Mouse (Mus musculus): ENCODE data around the gene Apela. TPM values are rescaled to one million over a fixed set of nuclear protein-coding genes. Genes with fewer than 3 reads are reported as not detected.

Apela gene
- total and polyA plus RNA-seq, 3 experiments: not detected

DNA sequence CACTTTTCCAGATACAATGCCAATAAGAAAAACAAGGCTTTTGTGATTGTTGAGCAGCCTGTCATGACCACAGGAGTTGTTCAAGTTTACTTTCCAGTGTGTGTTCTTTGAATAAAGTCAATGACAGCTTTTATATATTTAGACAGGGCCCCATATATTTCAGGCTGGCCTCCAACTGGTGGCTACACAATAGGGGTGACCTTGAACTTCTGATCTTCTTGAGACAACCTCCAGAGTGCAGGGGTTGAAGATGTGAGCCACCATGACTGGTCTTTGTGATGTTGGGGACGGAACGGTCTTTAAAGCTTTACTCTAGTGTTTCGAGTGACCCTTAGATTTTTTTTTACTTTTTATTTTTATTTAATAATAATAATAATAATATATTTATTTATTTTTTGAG is 28.5 kb upstream of the Apela start:
- Histone ChIP-seq H3K4me3 (replicated peaks in 1 of 3; ENCODE audit: low read depth in 2 of 3, low read length in 2 of 3, poor library complexity in 1 of 3) (no peak overlapping the region), H3K27me3 (replicated peaks) (no peaks in the 10 kb centered on the region), H3K36me3 (replicated peaks in 1 of 2; ENCODE audit: control insufficient read depth in 1 of 2, insufficient read depth in 1 of 2, low read length in 1 of 2) (no peaks in the 10 kb centered on the region), H3K27ac (ENCODE audit: insufficient read depth, low read depth) (no peak overlapping the region), H3K79me2 (replicated peaks; ENCODE audit: control insufficient read depth, extremely low read depth, insufficient read depth, poor library complexity, severe bottlenecking) (no peaks in the 10 kb centered on the region), H3K9me3 (replicated peaks; ENCODE audit: low read length) (no peaks in the 10 kb centered on the region), H3K4me2 (ENCODE audit: insufficient read depth, low read depth, poor library complexity, severe bottlenecking) (no peak overlapping the region), H3K9ac (ENCODE audit: insufficient read depth, low read depth) (no peak overlapping the region), H3K4me1 (ENCODE audit: control insufficient read depth in 1 of 2, insufficient read depth in 2 of 2) (peaks cover 0 to 8% of the 10 kb centered on the region in 2 experiments; a peak in 1 of 4 replicates)
- TF ChIP-seq ZKSCAN1 (IDR thresholded peaks at IDR 0.05; ENCODE audit: borderline replicate concordance, low read depth, low read length): no peak
- TF ChIP-seq SIN3A (IDR thresholded peaks at IDR 0.05; ENCODE audit: low read length): no peak
- TF ChIP-seq MEF2A (IDR thresholded peaks at IDR 0.05; ENCODE audit: borderline replicate concordance, low read depth, low read length): no peak
- TF ChIP-seq JUN (IDR thresholded peaks at IDR 0.05; ENCODE audit: insufficient read depth, low read depth, low read length): no peak
- TF ChIP-seq SMC3 (IDR thresholded peaks at IDR 0.05; ENCODE audit: low read depth, low read length): no peak
- TF ChIP-seq NELFE (IDR thresholded peaks at IDR 0.05; ENCODE audit: low read depth, low read length): no peak
- TF ChIP-seq UBTF (IDR thresholded peaks at IDR 0.05; ENCODE audit: low read depth, low read length): no peak
- TF ChIP-seq NRF1 (IDR thresholded peaks at IDR 0.05; ENCODE audit: low read depth, low read length): no peak
- no peak for TF ChIP-seq KAT2A (IDR thresholded peaks at IDR 0.05; ENCODE audit: insufficient replicate concordance, low read length)
- TF ChIP-seq POLR2A (IDR thresholded peaks at IDR 0.05; ENCODE audit: low read depth, low read length): no peak
- DNase-seq (ENCODE audit: extremely low read depth): no peak
- dilution Hi-C loops (cut with MboI; ENCODE audit: extremely low pct_ligation_motif_present, extremely low pct_unique_long_range_greater_than_20kb, low sequenced_read_pairs): no loop called here
- in situ Hi-C loops (cut with MboI; ENCODE audit: low pct_ligation_motif_present, low pct_unique_long_range_greater_than_20kb, low sequenced_read_pairs): no loop called here

DNA sequence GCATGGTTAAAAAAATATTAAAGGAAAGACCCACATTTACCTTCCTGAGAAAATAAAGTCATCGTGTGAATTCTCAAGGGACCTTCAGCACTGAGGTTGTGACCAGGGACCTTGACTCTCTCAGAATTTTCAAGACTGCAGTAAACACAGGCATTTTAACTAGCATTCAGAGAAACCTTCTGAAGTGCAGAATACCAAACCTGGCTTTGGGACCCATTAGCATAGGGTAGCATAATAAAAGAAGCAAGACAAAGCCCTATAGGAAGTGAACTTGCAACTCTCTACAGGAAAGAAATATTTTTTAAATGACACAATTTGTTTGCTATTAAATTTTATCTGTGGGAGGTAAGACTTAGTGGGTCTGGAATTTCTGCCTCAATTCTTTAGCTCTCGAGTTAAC is 26.9 kb upstream of the Apela start:
- H3K4me1 ChIP-seq (ENCODE audit: control insufficient read depth in 1 of 2, insufficient read depth in 2 of 2): peaks cover 0 to 8% of the 10 kb centered on the region in 2 experiments; a peak in 1 of 4 replicates
- H3K27ac ChIP-seq (ENCODE audit: insufficient read depth, low read depth): no peak overlapping the region
- no peaks in the 10 kb centered on the region for H3K9me3 ChIP-seq (replicated peaks; ENCODE audit: low read length)
- no peak overlapping the region for H3K4me3 ChIP-seq (replicated peaks in 1 of 3; ENCODE audit: low read depth in 2 of 3, low read length in 2 of 3, poor library complexity in 1 of 3)
- H3K9ac ChIP-seq (ENCODE audit: insufficient read depth, low read depth): no peak overlapping the region
- no peak overlapping the region for H3K4me2 ChIP-seq (ENCODE audit: insufficient read depth, low read depth, poor library complexity, severe bottlenecking)
- in situ Hi-C loops (cut with MboI; ENCODE audit: low pct_ligation_motif_present, low pct_unique_long_range_greater_than_20kb, low sequenced_read_pairs): no loop called here
- dilution Hi-C loops (cut with MboI; ENCODE audit: extremely low pct_ligation_motif_present, extremely low pct_unique_long_range_greater_than_20kb, low sequenced_read_pairs): no loop called here
- H3K79me2 ChIP-seq (replicated peaks; ENCODE audit: control insufficient read depth, extremely low read depth, insufficient read depth, poor library complexity, severe bottlenecking): no peaks in the 10 kb centered on the region
- no peaks in the 10 kb centered on the region for H3K27me3 ChIP-seq (replicated peaks)
- TF ChIP-seq USF1 (IDR thresholded peaks at IDR 0.05; ENCODE audit: low read depth, low read length) (no peak), MEF2A (IDR thresholded peaks at IDR 0.05; ENCODE audit: borderline replicate concordance, low read depth, low read length) (no peak), ZC3H11A (IDR thresholded peaks at IDR 0.05; ENCODE audit: low read depth, low read length) (no peak), CHD1 (IDR thresholded peaks at IDR 0.05; ENCODE audit: low read depth, low read length) (no peak), SIN3A (IDR thresholded peaks at IDR 0.05; ENCODE audit: low read length) (no peak), RAD21 (IDR thresholded peaks at IDR 0.05; ENCODE audit: low read depth, low read length) (no peak), CHD2 (IDR thresholded peaks at IDR 0.05; ENCODE audit: low read length) (no peak), POLR2A (IDR thresholded peaks at IDR 0.05; ENCODE audit: low read depth, low read length) (no peak), E2F4 (IDR thresholded peaks at IDR 0.05; ENCODE audit: insufficient replicate concordance, low read depth, low read length) (no peak), NELFE (IDR thresholded peaks at IDR 0.05; ENCODE audit: low read depth, low read length) (no peak), POLR2AphosphoS2 (IDR thresholded peaks at IDR 0.05; ENCODE audit: low read depth, low read length) (no peak), ZKSCAN1 (IDR thresholded peaks at IDR 0.05; ENCODE audit: borderline replicate concordance, low read depth, low read length) (no peak), ETS1 (conservative IDR thresholded peaks at IDR 0.05; ENCODE audit: low read depth, low read length) (no peak), NRF1 (IDR thresholded peaks at IDR 0.05; ENCODE audit: low read depth, low read length) (no peak), IRF4 (IDR thresholded peaks at IDR 0.05; ENCODE audit: low read depth, low read length) (no peak), CTCF (conservative IDR thresholded peaks at IDR 0.05 in 1 of 2, IDR thresholded peaks at IDR 0.05 in 1 of 2; ENCODE audit: low read depth in 2 of 2, low read length in 2 of 2) (no peak)
- H3K36me3 ChIP-seq (replicated peaks in 1 of 2; ENCODE audit: control insufficient read depth in 1 of 2, insufficient read depth in 1 of 2, low read length in 1 of 2): no peaks in the 10 kb centered on the region
- no peak for DNase-seq (ENCODE audit: extremely low read depth)
